Mouse (Mus musculus) left cerebral cortex, postnatal 36 days (tissue): ENCODE measurements around the gene Tmem72. TPM values are rescaled to one million over a fixed set of nuclear protein-coding genes. Genes with fewer than 3 reads are reported as not detected.

Experiments
- microRNA-seq: library from miRNA; unstranded; fragments of <30 nt; microRNA quantifications from one replicate; pipeline ENCODE4 v1.2.0, GENCODE M21; 2022
- total RNA-seq, 2 experiments: library from RNA; stranded (reverse); gene quantifications; 2 replicates each; pipeline ENCODE4 v1.2.3; 2021

Tmem72 gene
- total RNA-seq, 2 experiments from 2014 or later: 0.10 to 0.20 TPM

Small RNA genes lying within 50 kb of the gene (microRNA-seq; reads per million reads assigned to microRNA genes)
- gene Mir7043: not detected

Other genes with a start within 250 kb of the Tmem72 start
- gene Olfr211, start 227.8 kb downstream of the Tmem72 start, total RNA-seq: not detected
- under 1 TPM in 1 of 2 experiments, not detected in 1; 0.14 TPM for gene Olfr212, start 210.4 kb downstream of the Tmem72 start, total RNA-seq
- gene Olfr213, start 178.5 kb downstream of the Tmem72 start, total RNA-seq: not detected
- 1 to 10 TPM; 2.5 to 2.9 TPM for gene Gm5580, start 165.8 kb downstream of the Tmem72 start, total RNA-seq
- not detected for gene Olfr214, start 162.7 kb downstream of the Tmem72 start, total RNA-seq
- gene Olfr215, start 132.7 kb downstream of the Tmem72 start, total RNA-seq: not detected
- gene Zfp422, start 87.9 kb downstream of the Tmem72 start, total RNA-seq: 10 to 100 TPM; 24.0 to 28.5 TPM
- 1 to 10 TPM; 1.0 to 1.8 TPM for gene Depp1, start 66.3 kb downstream of the Tmem72 start, total RNA-seq
- 1 to 10 TPM; 4.6 to 5.1 TPM for gene Rassf4, start 43.0 kb downstream of the Tmem72 start, total RNA-seq